Mouse (Mus musculus): ENCODE results near the gene Metrnl. TPM values are rescaled to one million over a fixed set of nuclear protein-coding genes. Genes with fewer than 3 reads are reported as not detected.

Metrnl gene
- total RNA-seq, 2 experiments from 2014 or later, result 8.9 to 15.3 TPM

GRCm38 (mm10) chr11:121717724-121718123 is 16.4 kb downstream of the Metrnl start:
- DNase-seq, result no peak
- intact Hi-C loops (cut with DNase I; ENCODE audit: low total_unique reads), result no loop called here

- no peak for DNase-seq
- intact Hi-C loops (cut with DNase I; ENCODE audit: low total_unique reads), result no loop called here
Observed at GRCm38 (mm10) chr11:121720752-121721151, 19.4 kb downstream of the Metrnl start.

GRCm38 (mm10) chr11:121722434-121722833 is 21.1 kb downstream of the Metrnl start:
- intact Hi-C loops (cut with DNase I; ENCODE audit: low total_unique reads), result no loop called here

GRCm38 (mm10) chr11:121726625-121727024 is 25.3 kb downstream of the Metrnl start:
- intact Hi-C loops (cut with DNase I; ENCODE audit: low total_unique reads), result no loop called here
- no peak for DNase-seq

More at GRCm38 (mm10) chr11:121722434-121722833, 21.1 kb downstream of the Metrnl start:
- DNase-seq, result no peak

- intact Hi-C loops (cut with DNase I; ENCODE audit: low total_unique reads), result no loop called here
- DNase-seq, result no peak
Observed at GRCm38 (mm10) chr11:121734184-121734583, 32.8 kb downstream of the Metrnl start.

GRCm38 (mm10) chr11:121734892-121735291 is 33.5 kb downstream of the Metrnl start:
- DNase-seq, result no peak
- intact Hi-C loops (cut with DNase I; ENCODE audit: low total_unique reads), result no loop called here

GRCm38 (mm10) chr11:121738616-121739015 is 37.3 kb downstream of the Metrnl start:
- intact Hi-C loops (cut with DNase I; ENCODE audit: low total_unique reads), result no loop called here
- no peak for DNase-seq

GRCm38 (mm10) chr11:121740906-121741305 is 39.6 kb downstream of the Metrnl start:
- DNase-seq, result no peak
- intact Hi-C loops (cut with DNase I; ENCODE audit: low total_unique reads), result no loop called here

- intact Hi-C loops (cut with DNase I; ENCODE audit: low total_unique reads), result no loop called here
- peak; percentile 29 for DNase-seq
Observed at GRCm38 (mm10) chr11:121741433-121741832, 40.1 kb downstream of the Metrnl start.

GRCm38 (mm10) chr11:121743113-121743512 is 41.8 kb downstream of the Metrnl start:
- intact Hi-C loops (cut with DNase I; ENCODE audit: low total_unique reads), result no loop called here
- DNase-seq, result no peak

GRCm38 (mm10) chr11:121743915-121744628 is 42.7 kb downstream of the Metrnl start:
- intact Hi-C loops (cut with DNase I; ENCODE audit: low total_unique reads), result no loop called here
- no peak for DNase-seq

GRCm38 (mm10) chr11:121746941-121747494 is 45.7 kb downstream of the Metrnl start:
- intact Hi-C loops (cut with DNase I; ENCODE audit: low total_unique reads), result no loop called here
- no peak for DNase-seq

- intact Hi-C loops (cut with DNase I; ENCODE audit: low total_unique reads), result no loop called here
- no peak for DNase-seq
Observed at GRCm38 (mm10) chr11:121748003-121748684, 46.8 kb downstream of the Metrnl start.

Other genes with a start within 250 kb of the Metrnl start
- gene Tbcd, start 249.6 kb upstream of the Metrnl start, total RNA-seq (2021), result 10 to 100 TPM; 13.6 to 14.1 TPM
- not detected for gene Zfp750, start 182.2 kb upstream of the Metrnl start, total RNA-seq (2021)
- 1 to 10 TPM; 2.3 to 2.8 TPM for gene B3gntl1, start 28.4 kb upstream of the Metrnl start, total RNA-seq (2021)
- gene Ptchd3, start 128.7 kb downstream of the Metrnl start, total RNA-seq (2021), result not detected

All from gastrocnemius, postnatal 14 days (tissue).